Mouse (Mus musculus): Measurements from ENCODE around the gene 1700029J07Rik.

- TF ChIP-seq CTCF (conservative IDR thresholded peaks at IDR 0.05; ENCODE audit: low read length) (no peak), POU5F1 (IDR thresholded peaks at IDR 0.05; ENCODE audit: borderline replicate concordance, low read length) (no peak), NANOG (IDR thresholded peaks at IDR 0.05; ENCODE audit: borderline replicate concordance, low read length) (no peak)
Observed at GRCm38 (mm10) chr8:45913707-45914106, 61.3 kb downstream of the 1700029J07Rik start.
